Mouse (Mus musculus) bone marrow macrophage, adult 2 months (primary cell): Measurements from ENCODE around the gene Rai1. TPM values are rescaled to one million over a fixed set of nuclear protein-coding genes. Genes with fewer than 3 reads are reported as not detected.

ENCODE experiments used
- H3K27ac ChIP-seq: 2 replicates; pipeline ENCODE4 v1.5.1; 2012; ENCODE audit warnings: low read depth, low read length; ENCODE audit not compliant: insufficient read depth
- H3K4me1 ChIP-seq: 2 replicates; pipeline ENCODE4 v1.6.1; 2012; ENCODE audit warnings: low read length; ENCODE audit not compliant: control insufficient read depth, insufficient read depth
- H3K4me3 ChIP-seq: 2 replicates; pipeline ENCODE4 v1.5.1; 2012; ENCODE audit warnings: mild to moderate bottlenecking, low read length, moderate library complexity; ENCODE audit not compliant: insufficient read depth
- CTCF ChIP-seq: IDR thresholded peaks from 2 replicates; pipeline ENCODE4 v1.5.1; 2012; ENCODE audit warnings: low read depth, mild to moderate bottlenecking, low read length, moderate library complexity
- POLR2A ChIP-seq: IDR thresholded peaks from 2 replicates; pipeline ENCODE4 v1.6.1; 2012; ENCODE audit warnings: mild to moderate bottlenecking, low read depth, low read length, borderline replicate concordance
- polyA plus RNA-seq: library from polyadenylated mRNA; stranded (reverse); fragments of >200 nt; gene quantifications from 2 replicates; pipeline ENCODE4 v1.2.4, GENCODE M21; 2012; ENCODE audit not compliant: missing spikeins, insufficient read depth, insufficient read length

The Rai1 gene
- polyA plus RNA-seq, 1 experiment: 12.9 TPM

GRCm38 (mm10) chr11:60120586-60121262 is 15.9 kb downstream of the Rai1 start:
- no peak for TF ChIP-seq POLR2A
- no peak overlapping the region for H3K4me3 ChIP-seq
- H3K4me1 ChIP-seq: peaks cover 37% of the 10 kb centered on the region
- H3K27ac ChIP-seq: no peak overlapping the region

GRCm38 (mm10) chr11:60122611-60123010 is 17.8 kb downstream of the Rai1 start:
- H3K4me3 ChIP-seq: no peak overlapping the region
- H3K27ac ChIP-seq: no peak overlapping the region
- peaks cover 39% of the 10 kb centered on the region for H3K4me1 ChIP-seq
- TF ChIP-seq CTCF (no peak), POLR2A (no peak)

GRCm38 (mm10) chr11:60127048-60127447 is 22.2 kb downstream of the Rai1 start:
- H3K27ac ChIP-seq: no peak overlapping the region
- peaks cover 23% of the 10 kb centered on the region for H3K4me1 ChIP-seq
- H3K4me3 ChIP-seq: no peak overlapping the region
- TF ChIP-seq POLR2A (no peak), CTCF (no peak)

GRCm38 (mm10) chr11:60127863-60128512 is 23.2 kb downstream of the Rai1 start:
- Histone ChIP-seq H3K4me1 (peaks cover 23% of the 10 kb centered on the region), H3K27ac (no peak overlapping the region), H3K4me3 (no peak overlapping the region)
- TF ChIP-seq POLR2A: no peak
- no peak for TF ChIP-seq CTCF

GRCm38 (mm10) chr11:60130516-60130915 is 25.7 kb downstream of the Rai1 start:
- Histone ChIP-seq H3K27ac (no peak overlapping the region), H3K4me1 (peaks cover 39% of the 10 kb centered on the region), H3K4me3 (no peak overlapping the region)
- no peak for TF ChIP-seq CTCF

- TF ChIP-seq CTCF (no peak), POLR2A (no peak)
- Histone ChIP-seq H3K27ac (no peak overlapping the region), H3K4me3 (no peak overlapping the region), H3K4me1 (peaks cover 35% of the 10 kb centered on the region)
Observed at GRCm38 (mm10) chr11:60132061-60132460, 27.2 kb downstream of the Rai1 start.

- TF ChIP-seq CTCF (no peak), POLR2A (no peak)
- peaks cover 34% of the 10 kb centered on the region for H3K4me1 ChIP-seq
- no peak overlapping the region for H3K4me3 ChIP-seq
- no peak overlapping the region for H3K27ac ChIP-seq
Observed at GRCm38 (mm10) chr11:60136491-60136890, 31.7 kb downstream of the Rai1 start.

GRCm38 (mm10) chr11:60137170-60137569 is 32.4 kb downstream of the Rai1 start:
- no peak overlapping the region for H3K27ac ChIP-seq
- peaks cover 39% of the 10 kb centered on the region for H3K4me1 ChIP-seq
- no peak overlapping the region for H3K4me3 ChIP-seq
- TF ChIP-seq POLR2A: no peak
- TF ChIP-seq CTCF: no peak

- no peak for TF ChIP-seq CTCF
- TF ChIP-seq POLR2A: no peak
- peak overlapping the region; percentile 68 for H3K4me3 ChIP-seq
Observed at GRCm38 (mm10) chr11:60139141-60139733, 34.4 kb downstream of the Rai1 start.

GRCm38 (mm10) chr11:60139734-60140371 is 35.0 kb downstream of the Rai1 start:
- H3K27ac ChIP-seq: no peak overlapping the region
- TF ChIP-seq POLR2A (no peak), CTCF (no peak)
- H3K4me3 ChIP-seq: peak overlapping the region; percentile 68
- peaks cover 36% of the 10 kb centered on the region for H3K4me1 ChIP-seq

More at GRCm38 (mm10) chr11:60139141-60139733, 34.4 kb downstream of the Rai1 start:
- Histone ChIP-seq H3K27ac (no peak overlapping the region), H3K4me1 (peaks cover 42% of the 10 kb centered on the region)
